Mouse (Mus musculus) G1E (cell line): ENCODE measurements at regions not wholly inside any gene's neighbourhood (a gene's known extent, or its start where the extent isn't known, plus 50 kb on each side); places are given as distances from the start of the nearest gene placed in this dataset.

Source experiments
- ATAC-seq: 2 replicates; pipeline ENCODE4 v1.8.0; 2016; ENCODE audit warnings: mild to moderate bottlenecking; ENCODE audit not compliant: insufficient number of reproducible peaks, poor library complexity, low FRiP score, severe bottlenecking; ENCODE audit errors: extremely low read depth
- DNase-seq: peaks from one replicate; pipeline ENCODE4 v3.0.0; 2012; ENCODE audit warnings: low spot score
- H3K27me3 ChIP-seq: 2 replicates; pipeline ENCODE4 v1.6.1; 2012; ENCODE audit warnings: mild to moderate bottlenecking, low read length, inconsistent platforms; ENCODE audit not compliant: insufficient read depth
- H3K36me3 ChIP-seq: replicated peaks from 2 replicates; pipeline ENCODE3; 2012; ENCODE audit warnings: mild to moderate bottlenecking, inconsistent platforms
- H3K4me1 ChIP-seq: 2 replicates; pipeline ENCODE4 v1.6.1; 2012; ENCODE audit warnings: low read depth, low read length, inconsistent platforms, mixed read lengths; ENCODE audit not compliant: insufficient read depth
- H3K4me3 ChIP-seq: 2 replicates; pipeline ENCODE4 v1.5.1; 2012; ENCODE audit warnings: low read depth, mild to moderate bottlenecking, inconsistent platforms, low read length, moderate library complexity, mixed read lengths
- H3K9me3 ChIP-seq: replicated peaks from 2 replicates; pipeline ENCODE4 v1.6.1; 2012; ENCODE audit warnings: inconsistent platforms
- CTCF ChIP-seq: IDR thresholded peaks from 2 replicates; pipeline ENCODE4 v1.5.1; 2012; ENCODE audit warnings: low read depth, low read length, inconsistent platforms, mixed read lengths
- GATA1 ChIP-seq: IDR thresholded peaks from 2 replicates; pipeline ENCODE4 v1.6.1; 2012; ENCODE audit warnings: borderline replicate concordance, low read length, inconsistent platforms, mixed read lengths
- GATA2 ChIP-seq: IDR thresholded peaks from 2 replicates; pipeline ENCODE4 v1.6.1; 2012; ENCODE audit warnings: low read depth, low read length, inconsistent platforms, borderline replicate concordance
- POLR2AphosphoS5 ChIP-seq: IDR thresholded peaks from 2 replicates; pipeline ENCODE4 v1.6.1; 2012; ENCODE audit warnings: low read depth, low read length, inconsistent platforms; ENCODE audit not compliant: insufficient replicate concordance
- TAL1 ChIP-seq: conservative IDR thresholded peaks from 2 replicates; pipeline ENCODE4 v1.6.1; 2012; ENCODE audit warnings: low read depth, low read length, inconsistent platforms, mixed read lengths

- no peak overlapping the region for H3K4me3 ChIP-seq
- H3K36me3 ChIP-seq: no peaks in the 10 kb centered on the region
- no peaks in the 10 kb centered on the region for H3K27me3 ChIP-seq
- H3K4me1 ChIP-seq: peaks cover 18% of the 10 kb centered on the region; the same call in 1 of the 2 replicates
- TF ChIP-seq GATA1: no peak
- TF ChIP-seq TAL1: no peak
- TF ChIP-seq CTCF: no peak
- no peak for TF ChIP-seq POLR2AphosphoS5
- TF ChIP-seq GATA2: no peak
- 0 out of 2 replicates have a peak, but pooled peaks cover 1% of the 10 kb centered on the region for H3K9me3 ChIP-seq
- DNase-seq: no peak
- no peak for ATAC-seq
Observed at GRCm38 (mm10) chr17:62286086-62287080, 594.7 kb downstream of the Efna5 start.

GRCm38 (mm10) chr17:62280201-62280600 is 600.9 kb downstream of the Efna5 start:
- no peak overlapping the region for H3K4me3 ChIP-seq
- TF ChIP-seq GATA2 (no peak), CTCF (no peak), GATA1 (no peak), POLR2AphosphoS5 (no peak), TAL1 (no peak)
- H3K9me3 ChIP-seq: 0 out of 2 replicates have a peak, but pooled peaks cover 5% of the 10 kb centered on the region
- H3K36me3 ChIP-seq: no peaks in the 10 kb centered on the region
- no peaks in the 10 kb centered on the region for H3K27me3 ChIP-seq
- peaks cover 12% of the 10 kb centered on the region for H3K4me1 ChIP-seq
- no peak for ATAC-seq
- no peak for DNase-seq

GRCm38 (mm10) chr17:62271399-62271798 is 609.7 kb downstream of the Efna5 start:
- no peaks in the 10 kb centered on the region for H3K36me3 ChIP-seq
- H3K27me3 ChIP-seq: no peaks in the 10 kb centered on the region
- no peaks in the 10 kb centered on the region for H3K9me3 ChIP-seq
- ATAC-seq (no peak), DNase-seq (no peak)
- H3K4me3 ChIP-seq: no peak overlapping the region
- TF ChIP-seq GATA1 (no peak), POLR2AphosphoS5 (no peak), GATA2 (no peak), CTCF (no peak), TAL1 (no peak)
- no peaks in the 10 kb centered on the region for H3K4me1 ChIP-seq

GRCm38 (mm10) chr17:62269279-62269678 is 611.8 kb downstream of the Efna5 start:
- no peak for TF ChIP-seq TAL1
- TF ChIP-seq CTCF: no peak
- TF ChIP-seq GATA1: no peak
- no peak for TF ChIP-seq POLR2AphosphoS5
- no peak for TF ChIP-seq GATA2
- Histone ChIP-seq H3K4me3 (no peak overlapping the region), H3K36me3 (no peaks in the 10 kb centered on the region), H3K9me3 (no peaks in the 10 kb centered on the region), H3K4me1 (no peaks in the 10 kb centered on the region), H3K27me3 (no peaks in the 10 kb centered on the region)
- DNase-seq (no peak), ATAC-seq (no peak)

GRCm38 (mm10) chr17:62253448-62253847 is 627.7 kb downstream of the Efna5 start:
- no peaks in the 10 kb centered on the region for H3K36me3 ChIP-seq
- H3K9me3 ChIP-seq: no peaks in the 10 kb centered on the region
- ATAC-seq (no peak), DNase-seq (no peak)
- no peak overlapping the region for H3K4me3 ChIP-seq
- TF ChIP-seq CTCF: no peak
- TF ChIP-seq TAL1: no peak
- no peak for TF ChIP-seq GATA2
- TF ChIP-seq GATA1: no peak
- no peaks in the 10 kb centered on the region for H3K4me1 ChIP-seq
- H3K27me3 ChIP-seq: no peaks in the 10 kb centered on the region

GRCm38 (mm10) chr17:62248011-62248410 is 633.1 kb downstream of the Efna5 start:
- Histone ChIP-seq H3K36me3 (no peaks in the 10 kb centered on the region), H3K27me3 (no peaks in the 10 kb centered on the region), H3K9me3 (no peaks in the 10 kb centered on the region), H3K4me1 (0 out of 2 replicates have a peak, but pooled peaks cover 4% of the 10 kb centered on the region), H3K4me3 (no peak overlapping the region)
- DNase-seq: no peak
- ATAC-seq: no peak
- no peak for TF ChIP-seq CTCF
- no peak for TF ChIP-seq POLR2AphosphoS5
- no peak for TF ChIP-seq TAL1
- no peak for TF ChIP-seq GATA2
- TF ChIP-seq GATA1: no peak
